Mouse (Mus musculus) heart, embryonic 16.5 days (tissue): ENCODE results near the gene Kcnj12. TPM values are rescaled to one million over a fixed set of nuclear protein-coding genes. Genes with fewer than 3 reads are reported as not detected.
A peak's percentile ranks its signal among the peaks of the same experiment; 100 is the strongest.

Experiments
- ATAC-seq: fragments of 200-750 bp; cut with Nextera tagmentation; replicated peaks from 2 replicates; pipeline ENCODE4 v1.8.0; 2017; ENCODE audit warnings: moderate number of reproducible peaks; ENCODE audit not compliant: insufficient read depth, low FRiP score; ENCODE audit errors: extremely low read depth
- H3K27ac ChIP-seq: fragments of 300-500 bp; sonication (generic); 2 replicates; pipeline ENCODE4 v1.5.1; 2014; ENCODE audit warnings: mild to moderate bottlenecking, low read length, control low read depth, moderate library complexity
- H3K27me3 ChIP-seq: fragments of 300-500 bp; sonication (generic); 2 replicates; pipeline ENCODE4 v1.6.1; 2014; ENCODE audit warnings: low read length, mixed read lengths; ENCODE audit not compliant: control insufficient read depth, insufficient read depth
- H3K36me3 ChIP-seq: fragments of 300-500 bp; sonication (generic); 2 replicates; pipeline ENCODE4 v1.6.1; 2014; ENCODE audit not compliant: control insufficient read depth, insufficient read depth
- H3K4me1 ChIP-seq: fragments of 300-500 bp; sonication (generic); 2 replicates; pipeline ENCODE4 v1.6.1; 2014; ENCODE audit warnings: low read length, mixed read lengths; ENCODE audit not compliant: control insufficient read depth, insufficient read depth
- H3K4me2 ChIP-seq: fragments of 300-500 bp; sonication (generic); 2 replicates; pipeline ENCODE4 v1.6.1; 2014; ENCODE audit warnings: low read depth, mild to moderate bottlenecking, control low read depth, low read length
- H3K4me3 ChIP-seq: fragments of 300-500 bp; sonication (generic); 2 replicates; pipeline ENCODE4 v1.5.1; 2014; ENCODE audit warnings: mild to moderate bottlenecking, control low read depth, low read length
- H3K9ac ChIP-seq: fragments of 300-500 bp; sonication (generic); 2 replicates; pipeline ENCODE4 v1.6.1; 2014; ENCODE audit warnings: low read length, control low read depth
- H3K9me3 ChIP-seq: fragments of 300-500 bp; sonication (generic); replicated peaks from 2 replicates; pipeline ENCODE4 v1.6.1; 2016; ENCODE audit warnings: low read length; ENCODE audit not compliant: control insufficient read depth
- WGBS: fragments of 180-500 bp; shearing (Covaris S2); extraction: QIAGEN DNeasy Blood & Tissue Kit; methylation state at CpG from one replicate; pipeline ENCODE4 v1.1.7; 2014; 5-methylcytosine and 5-hydroxymethylcytosine counted together
- polyA plus RNA-seq: library from polyadenylated mRNA; unstranded; fragments of >200 nt; fragmentation: Nextera tagmentation; extraction: Ambion mirVana; gene quantifications from 2 replicates; pipeline ENCODE4 v1.2.1, GENCODE M21; 2015

Kcnj12 gene
- polyA plus RNA-seq, 1 experiment from 2014 or later: 5.7 TPM

- peaks cover 28% of the 10 kb centered on the region for H3K4me1 ChIP-seq
- 0 out of 2 replicates have a peak overlapping the region, but pooled peaks have one; percentile 23 for H3K9ac ChIP-seq
- WGBS: 64% methylated on average over 4 of the region's 4 CpGs
- no peaks in the 10 kb centered on the region for H3K9me3 ChIP-seq
- no peak for ATAC-seq
- H3K36me3 ChIP-seq: no peaks in the 10 kb centered on the region
- peak overlapping the region; percentile 85 for H3K27ac ChIP-seq
- no peaks in the 10 kb centered on the region for H3K27me3 ChIP-seq
- no peak overlapping the region for H3K4me3 ChIP-seq
- H3K4me2 ChIP-seq: no peak overlapping the region
Observed at GRCm38 (mm10) chr11:61060634-61061033, 38.3 kb downstream of the Kcnj12 start.

DNA sequence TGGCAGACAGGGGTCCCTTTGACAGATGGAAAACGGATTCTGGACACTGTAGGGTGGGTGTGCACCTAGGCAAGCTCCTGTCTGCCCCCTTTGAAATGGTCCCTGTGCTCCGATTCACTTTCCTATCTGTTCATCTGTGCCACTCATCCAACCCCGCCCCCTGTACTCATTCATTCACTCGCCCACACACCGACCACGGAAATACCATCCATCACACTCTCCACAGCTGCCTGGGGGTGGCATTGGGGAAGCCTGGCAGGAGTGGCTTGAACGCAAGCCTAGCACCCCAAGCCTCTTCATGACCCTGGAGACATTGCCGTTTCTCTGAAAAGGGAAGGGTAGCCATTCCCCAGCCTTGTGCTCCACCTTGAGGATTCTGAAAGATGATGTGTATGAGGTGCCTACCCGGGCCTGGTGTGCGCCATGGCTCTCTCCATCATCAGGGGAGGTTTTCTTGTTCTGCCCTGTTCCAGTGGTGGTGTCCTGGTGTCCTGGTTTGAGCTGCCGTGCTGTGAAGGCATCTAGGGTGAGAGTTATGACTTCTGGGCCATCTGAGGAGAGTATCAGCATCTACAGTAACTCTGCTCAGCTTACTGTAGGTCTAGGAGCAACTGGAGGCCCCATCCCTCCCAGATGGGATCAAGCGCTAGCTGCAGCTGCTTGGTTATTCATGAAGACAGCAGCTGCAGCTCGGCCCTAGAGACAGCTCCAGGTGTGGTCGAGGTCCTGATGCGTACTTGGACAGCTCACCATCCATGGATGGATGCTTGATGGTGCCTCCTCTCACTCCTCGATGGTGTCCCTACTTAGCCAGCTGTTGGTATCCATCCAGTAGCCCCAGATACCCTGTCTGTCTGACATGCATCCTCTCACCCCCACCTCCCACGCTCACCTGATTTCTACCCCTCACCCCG lies 40.4 kb downstream of the Kcnj12 start:
- H3K9me3 ChIP-seq: no peaks in the 10 kb centered on the region
- H3K9ac ChIP-seq: no peak overlapping the region
- no peak for ATAC-seq
- no peaks in the 10 kb centered on the region for H3K27me3 ChIP-seq
- 81% methylated on average over 18 of the region's 18 CpGs for WGBS
- no peak overlapping the region for H3K27ac ChIP-seq
- H3K4me2 ChIP-seq: no peak overlapping the region
- H3K36me3 ChIP-seq: no peaks in the 10 kb centered on the region
- peaks cover 28% of the 10 kb centered on the region for H3K4me1 ChIP-seq
- H3K4me3 ChIP-seq: no peak overlapping the region

DNA sequence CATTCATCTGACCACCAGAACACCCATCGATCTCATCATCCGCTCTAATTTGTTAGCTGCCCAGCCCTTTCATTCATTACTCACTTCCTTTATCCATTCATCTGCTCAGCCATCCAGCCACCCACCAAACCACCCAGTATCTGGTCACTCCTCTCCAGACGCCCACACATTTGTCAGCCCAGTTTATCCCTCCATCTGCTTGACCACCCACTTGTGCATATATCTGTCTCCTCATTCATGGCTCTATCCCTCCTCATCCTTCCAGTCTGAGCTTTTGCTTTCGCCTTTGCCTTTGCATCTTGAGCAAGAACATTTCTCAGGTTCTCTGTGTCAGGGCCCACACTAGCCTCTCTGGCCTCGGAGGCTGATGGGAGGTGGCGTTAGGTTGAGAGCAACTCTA lies 41.1 kb downstream of the Kcnj12 start:
- H3K36me3 ChIP-seq: no peaks in the 10 kb centered on the region
- H3K27me3 ChIP-seq: no peaks in the 10 kb centered on the region
- H3K9me3 ChIP-seq: no peaks in the 10 kb centered on the region
- peaks cover 30% of the 10 kb centered on the region for H3K4me1 ChIP-seq
- H3K27ac ChIP-seq: no peak overlapping the region
- WGBS: 87% methylated on average over 6 of the region's 6 CpGs
- H3K4me3 ChIP-seq: no peak overlapping the region
- no peak for ATAC-seq
- H3K4me2 ChIP-seq: no peak overlapping the region
- H3K9ac ChIP-seq: no peak overlapping the region

- 89% methylated on average over 6 of the region's 6 CpGs for WGBS
- Histone ChIP-seq H3K27me3 (no peaks in the 10 kb centered on the region), H3K9me3 (no peaks in the 10 kb centered on the region), H3K36me3 (no peaks in the 10 kb centered on the region), H3K4me2 (no peak overlapping the region), H3K4me3 (no peak overlapping the region), H3K9ac (no peak overlapping the region), H3K27ac (no peak overlapping the region), H3K4me1 (peaks cover 20% of the 10 kb centered on the region)
- no peak for ATAC-seq
Observed at GRCm38 (mm10) chr11:61065620-61066019, 43.3 kb downstream of the Kcnj12 start.

GRCm38 (mm10) chr11:61067133-61067835 lies 44.9 kb downstream of the Kcnj12 start:
- H3K27ac ChIP-seq: no peak overlapping the region
- H3K4me1 ChIP-seq: peaks cover 7% of the 10 kb centered on the region
- H3K9me3 ChIP-seq: no peaks in the 10 kb centered on the region
- H3K4me2 ChIP-seq: no peak overlapping the region
- no peak for ATAC-seq
- no peaks in the 10 kb centered on the region for H3K36me3 ChIP-seq
- H3K9ac ChIP-seq: no peak overlapping the region
- no peak overlapping the region for H3K4me3 ChIP-seq
- no peaks in the 10 kb centered on the region for H3K27me3 ChIP-seq
- 84% methylated on average over 9 of the region's 9 CpGs for WGBS

DNA sequence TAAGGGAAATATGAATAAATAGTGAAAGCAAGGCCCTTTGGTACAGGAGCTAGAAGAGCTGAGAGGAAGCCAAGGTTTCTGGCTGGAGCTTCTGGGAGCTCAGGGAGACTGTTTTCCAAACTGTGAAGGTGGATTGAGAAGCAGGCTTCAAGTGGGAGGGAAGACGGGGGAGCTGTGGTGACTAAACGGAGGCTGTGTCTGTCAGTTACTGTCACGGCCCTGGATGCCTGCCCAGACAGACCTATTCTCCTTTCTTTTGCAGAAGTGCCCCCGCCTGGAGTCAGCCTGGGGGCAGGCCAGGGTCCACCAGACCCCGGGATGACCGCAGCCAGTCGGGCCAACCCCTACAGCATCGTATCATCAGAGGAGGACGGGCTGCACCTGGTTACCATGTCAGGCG lies 46.5 kb downstream of the Kcnj12 start:
- Histone ChIP-seq H3K9ac (peak overlapping the region; percentile 43; the same call in 1 of the 2 replicates), H3K27me3 (no peaks in the 10 kb centered on the region), H3K4me2 (no peak overlapping the region), H3K4me1 (peaks cover 7% of the 10 kb centered on the region), H3K27ac (peak overlapping the region; percentile 47; the same call in 1 of the 2 replicates), H3K36me3 (no peaks in the 10 kb centered on the region), H3K9me3 (no peaks in the 10 kb centered on the region), H3K4me3 (no peak overlapping the region)
- WGBS: 51% methylated on average over 10 of the region's 10 CpGs
- no peak for ATAC-seq

GRCm38 (mm10) chr11:61069645-61070044 lies 47.3 kb downstream of the Kcnj12 start:
- no peak for ATAC-seq
- Histone ChIP-seq H3K9ac (no peak overlapping the region), H3K4me3 (no peak overlapping the region), H3K27me3 (no peaks in the 10 kb centered on the region), H3K36me3 (no peaks in the 10 kb centered on the region), H3K27ac (no peak overlapping the region), H3K4me2 (no peak overlapping the region), H3K9me3 (no peaks in the 10 kb centered on the region), H3K4me1 (peaks cover 7% of the 10 kb centered on the region)
- 95% methylated on average over 18 of the region's 18 CpGs for WGBS

DNA sequence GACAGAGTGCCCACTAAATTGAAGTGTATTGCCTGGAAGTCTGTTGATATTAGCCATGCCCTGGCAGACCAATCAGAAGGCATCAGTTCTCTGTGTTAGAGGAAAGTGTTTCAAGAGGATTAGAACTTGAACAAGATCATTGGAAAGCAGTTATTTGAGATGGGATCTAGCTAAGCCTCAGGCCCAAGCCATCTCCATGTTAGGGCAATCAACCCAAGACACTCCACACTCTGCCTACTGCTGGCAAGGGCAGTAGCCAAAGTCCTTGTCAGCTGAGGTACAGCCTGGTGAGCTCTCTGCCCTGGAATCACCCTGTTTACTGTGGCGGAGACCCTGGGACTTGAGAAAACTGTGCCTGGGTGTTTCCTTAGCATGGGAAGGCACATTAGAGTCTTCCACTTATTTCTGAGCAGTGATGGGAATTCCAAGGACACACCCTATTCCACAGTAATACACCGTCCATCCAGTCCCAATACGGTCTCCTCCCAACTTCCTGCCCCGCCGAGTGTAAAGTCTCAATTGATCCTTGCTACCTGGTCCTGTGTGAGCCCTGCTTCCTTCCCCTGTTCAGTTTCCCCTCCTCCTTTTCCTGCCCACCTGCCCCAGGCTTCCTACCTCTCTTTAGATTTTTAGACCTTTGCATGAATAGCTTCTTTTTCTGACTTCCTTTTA lies 52.4 kb downstream of the Kcnj12 start:
- no peak overlapping the region for H3K9ac ChIP-seq
- H3K4me1 ChIP-seq: peaks cover 8% of the 10 kb centered on the region
- no peak for ATAC-seq
- H3K27me3 ChIP-seq: no peaks in the 10 kb centered on the region
- WGBS: 70% methylated on average over 5 of the region's 5 CpGs
- no peak overlapping the region for H3K4me3 ChIP-seq
- H3K27ac ChIP-seq: no peak overlapping the region
- no peak overlapping the region for H3K4me2 ChIP-seq
- H3K9me3 ChIP-seq: no peaks in the 10 kb centered on the region
- H3K36me3 ChIP-seq: no peaks in the 10 kb centered on the region
